15 mouse cellular contexts compared by ENCODE assay signal in the genomic region with DNA sequence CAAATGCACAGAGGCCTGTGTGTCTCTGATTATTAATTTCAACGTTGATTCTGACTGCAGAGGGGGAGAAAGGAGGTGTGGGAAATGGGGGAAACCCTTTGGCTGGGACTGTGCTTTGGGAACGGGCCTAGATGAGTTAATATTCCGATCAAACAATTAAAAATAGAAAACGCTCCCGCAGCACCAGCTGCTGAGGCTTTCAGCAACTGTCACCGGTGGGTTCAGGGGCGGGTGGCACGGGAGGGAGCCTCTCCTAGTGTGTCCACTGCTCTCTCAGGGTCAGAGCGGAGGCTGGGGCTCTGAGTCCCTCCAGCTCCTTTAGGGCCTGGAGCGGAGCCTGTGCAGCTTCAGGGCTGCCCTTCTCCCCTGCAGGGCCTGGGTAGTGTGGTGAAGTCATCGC.
A peak's percentile ranks its signal among the peaks of the same experiment; 100 is the strongest.
DNase-seq lines count a peak whose midpoint lies in the region; ATAC-seq and TF ChIP-seq lines count a peak whose summit lies in the region.
"Had no signal": no experiment of that assay in that cellular context is flagged by ENCODE, and none has a peak within 500 bp of the region (broad histone marks: within the 10 kb centered on the region; RNA-seq: fewer than 3 reads in every experiment).

No protein-coding gene starts in this region.

- peak overlapping the region; percentile 12; the same call in 1 of the 2 replicates for H3K27ac ChIP-seq in gastrocnemius, adult 2 months
- no peak overlapping the region for H3K27ac ChIP-seq in hindbrain, embryonic 12.5 days
- H3K27ac ChIP-seq in hindbrain, embryonic 11.5 days (ENCODE audit: low read depth, low read length), result no peak overlapping the region
- peak overlapping the region; percentile 71; the same call in 1 of the 2 replicates for H3K27ac ChIP-seq in lung, postnatal 0 days (ENCODE audit: low read length)
- H3K27ac ChIP-seq: embryonic facial prominence, embryonic 15.5 days; liver, embryonic 12.5 days; midbrain, embryonic 12.5 days had no signal

- H3K36me3 ChIP-seq in hindbrain, embryonic 12.5 days, result no peaks in the 10 kb centered on the region
- H3K36me3 ChIP-seq in hindbrain, embryonic 11.5 days (ENCODE audit: control insufficient read depth, insufficient read depth, low read length), result no peaks in the 10 kb centered on the region
- no peaks in the 10 kb centered on the region for H3K36me3 ChIP-seq in lung, postnatal 0 days (ENCODE audit: insufficient read depth, low read length)
- H3K36me3 ChIP-seq: embryonic facial prominence, embryonic 15.5 days; liver, embryonic 12.5 days; midbrain, embryonic 12.5 days had no signal

- H3K27me3 ChIP-seq in hindbrain, embryonic 12.5 days, result peaks cover 70% of the 10 kb centered on the region
- peaks cover 29% of the 10 kb centered on the region for H3K27me3 ChIP-seq in hindbrain, embryonic 11.5 days (ENCODE audit: control insufficient read depth, insufficient read depth, low read length)
- no peaks in the 10 kb centered on the region for H3K27me3 ChIP-seq in lung, postnatal 0 days (replicated peaks; ENCODE audit: insufficient read depth, low read length)

- WGBS in hindbrain, embryonic 12.5 days, result 58% methylated on average over 11 of the region's 11 CpGs
- 76% methylated on average over 11 of the region's 11 CpGs for WGBS in hindbrain, embryonic 11.5 days
- WGBS in lung, postnatal 0 days, result 75% methylated on average over 11 of the region's 11 CpGs

- peaks cover 66% of the 10 kb centered on the region for H3K4me1 ChIP-seq in hindbrain, embryonic 12.5 days
- H3K4me1 ChIP-seq in hindbrain, embryonic 11.5 days (replicated peaks; ENCODE audit: control insufficient read depth, insufficient read depth, low read length), result peaks cover 2% of the 10 kb centered on the region; the same call in 1 of the 2 replicates
- peaks cover 32% of the 10 kb centered on the region; the same call in 1 of the 2 replicates for H3K4me1 ChIP-seq in lung, postnatal 0 days (ENCODE audit: insufficient read depth, low read depth, low read length)

- 0 out of 2 replicates have a peak overlapping the region, but pooled peaks have one; percentile 10 for H3K9ac ChIP-seq in hindbrain, embryonic 12.5 days
- no peak overlapping the region for H3K9ac ChIP-seq in hindbrain, embryonic 11.5 days (ENCODE audit: low read depth, low read length)
- H3K9ac ChIP-seq in lung, postnatal 0 days (replicated peaks; ENCODE audit: low read depth), result no peak overlapping the region
- H3K9ac ChIP-seq: embryonic facial prominence, embryonic 15.5 days; liver, embryonic 12.5 days; midbrain, embryonic 12.5 days had no signal

- intact Hi-C loops in gastrocnemius, adult 2 months (cut with DNase I), result no loop called here

- no peaks in the 10 kb centered on the region for H3K9me3 ChIP-seq in hindbrain, embryonic 12.5 days (replicated peaks)
- no peaks in the 10 kb centered on the region for H3K9me3 ChIP-seq in hindbrain, embryonic 11.5 days (ENCODE audit: control insufficient read depth, low read length)
- no peaks in the 10 kb centered on the region for H3K9me3 ChIP-seq in lung, postnatal 0 days (ENCODE audit: low read length)
- H3K9me3 ChIP-seq: embryonic facial prominence, embryonic 15.5 days; liver, embryonic 12.5 days; midbrain, embryonic 12.5 days had no signal

- H3K4me3 ChIP-seq in gastrocnemius, adult 2 months, result no peak overlapping the region
- no peak overlapping the region for H3K4me3 ChIP-seq in hindbrain, embryonic 12.5 days
- H3K4me3 ChIP-seq in hindbrain, embryonic 11.5 days (ENCODE audit: low read depth, low read length), result no peak overlapping the region
- H3K4me3 ChIP-seq in lung, postnatal 0 days (ENCODE audit: low read depth, low read length), result no peak overlapping the region
- H3K4me3 ChIP-seq: embryonic facial prominence, embryonic 15.5 days; liver, embryonic 12.5 days; midbrain, embryonic 12.5 days had no signal

- no peak for DNase-seq in gastrocnemius, adult 2 months
- no peak for DNase-seq in gastrocnemius, adult 18-20 months (ENCODE audit: low spot score)
- no peak for DNase-seq in hindbrain, embryonic 11.5 days (ENCODE audit: low spot score)
- no peak for DNase-seq in lung, postnatal 0 days (ENCODE audit: low spot score)
- no peak for DNase-seq in lung, postnatal 4 days
- DNase-seq in right cerebral cortex, postnatal 36 days (ENCODE audit: low spot score in 2 of 2), result no peak
- DNase-seq in cerebellum, adult 9-11 months, result no peak
- DNase-seq: cerebellum, adult 18-20 months; gastrocnemius, postnatal 36 days; lung, postnatal 14 days had no signal

- TF ChIP-seq EP300 in lung, postnatal 0 days (IDR thresholded peaks at IDR 0.05), result no peak

- ATAC-seq in hindbrain, embryonic 12.5 days (ENCODE audit: low FRiP score), result no peak
- ATAC-seq in hindbrain, embryonic 11.5 days (ENCODE audit: low FRiP score), result no peak
- no peak for ATAC-seq in lung, postnatal 0 days
- ATAC-seq: inflammation-experienced regulatory T-cells, adult 6 months; liver, embryonic 12.5 days had no signal

- H3K4me2 ChIP-seq in hindbrain, embryonic 12.5 days (replicated peaks), result no peak overlapping the region
- no peak overlapping the region for H3K4me2 ChIP-seq in hindbrain, embryonic 11.5 days (replicated peaks; ENCODE audit: low read depth, low read length)
- H3K4me2 ChIP-seq in lung, postnatal 0 days (replicated peaks; ENCODE audit: low read depth, low read length), result no peak overlapping the region
- H3K4me2 ChIP-seq: embryonic facial prominence, embryonic 15.5 days; liver, embryonic 12.5 days; midbrain, embryonic 12.5 days had no signal

- TF ChIP-seq CTCF in gastrocnemius, adult 2 months (IDR thresholded peaks at IDR 0.05), result no peak
- no peak for TF ChIP-seq CTCF in lung, postnatal 0 days (IDR thresholded peaks at IDR 0.05)

Comparison
In these comparisons a context has a peak if more than half of its experiments do, and no peak if none do; other contexts are left out.
1. H3K27ac ChIP-seq: peak in gastrocnemius, adult 2 months (single experiment) and lung, postnatal 0 days (single experiment); none in hindbrain, embryonic 12.5 days (single experiment) and hindbrain, embryonic 11.5 days (single experiment).